Mouse (Mus musculus): ENCODE data around the gene Ap5m1.

- TF ChIP-seq CTCF (IDR thresholded peaks at IDR 0.05; ENCODE audit: low read depth) (no peak), EP300 (IDR thresholded peaks at IDR 0.05; ENCODE audit: low read depth) (no peak)
Observed at GRCm38 (mm10) chr14:49063838-49064237, 2.1 kb upstream of the Ap5m1 start.

All from liver, embryonic 14.5 days (tissue).